Mouse (Mus musculus): ENCODE data around the gene BC037034.
"Not testable (repeated sequence)": the region's sequence is repeated elsewhere in the genome, so short reads cannot be mapped to it uniquely, and the experiment has no call there.

BC037034 gene

GRCm38 (mm10) chr5:138260834-138261233 lies 3.0 kb downstream of the BC037034 start:
- no peak for DNase-seq

- no peak for DNase-seq
Measured at GRCm38 (mm10) chr5:138260051-138260450, 3.8 kb downstream of the BC037034 start.

GRCm38 (mm10) chr5:138258993-138259392 lies 4.8 kb downstream of the BC037034 start:
- DNase-seq: no peak

- DNase-seq: no peak
Measured at GRCm38 (mm10) chr5:138258542-138258941, 5.3 kb downstream of the BC037034 start.

- DNase-seq: no peak
Measured at GRCm38 (mm10) chr5:138258078-138258477, 5.8 kb downstream of the BC037034 start.

GRCm38 (mm10) chr5:138257585-138257978 lies 6.3 kb downstream of the BC037034 start:
- no peak for DNase-seq

GRCm38 (mm10) chr5:138256966-138257584 lies 6.8 kb downstream of the BC037034 start:
- DNase-seq: peak in 1 of 2 experiments; percentile 35

- no peak for DNase-seq
Measured at GRCm38 (mm10) chr5:138256094-138256467, 7.8 kb downstream of the BC037034 start.

GRCm38 (mm10) chr5:138255353-138256093 lies 8.3 kb downstream of the BC037034 start, which contains the start of gene Lamtor4:
Lamtor4 (plus strand) TSS chr5:138255482.
- DNase-seq: peak; percentile 97

GRCm38 (mm10) chr5:138253061-138253460 lies 10.8 kb downstream of the BC037034 start:
- no peak for DNase-seq

- DNase-seq: no peak
Measured at GRCm38 (mm10) chr5:138251144-138251543, 12.7 kb downstream of the BC037034 start.

- DNase-seq: peak in 1 of 2 experiments; percentile 27
Measured at GRCm38 (mm10) chr5:138241511-138241910, 22.3 kb downstream of the BC037034 start.

GRCm38 (mm10) chr5:138234224-138234623 lies 29.6 kb downstream of the BC037034 start:
- DNase-seq: no peak

- DNase-seq: no peak
Measured at GRCm38 (mm10) chr5:138233778-138234177, 30.1 kb downstream of the BC037034 start.

- no peak for DNase-seq
Measured at GRCm38 (mm10) chr5:138229511-138229910, 34.3 kb downstream of the BC037034 start.

GRCm38 (mm10) chr5:138228026-138228425 lies 35.8 kb downstream of the BC037034 start:
- DNase-seq: peak in 1 of 2 experiments; percentile 15

- DNase-seq: no peak
Measured at GRCm38 (mm10) chr5:138227367-138227766, 36.5 kb downstream of the BC037034 start.

- DNase-seq: no peak
Measured at GRCm38 (mm10) chr5:138226491-138226890, 37.3 kb downstream of the BC037034 start.

GRCm38 (mm10) chr5:138225700-138226099 lies 38.1 kb downstream of the BC037034 start, which contains the start of gene Nxpe5:
Nxpe5 (plus strand) TSS chr5:138225898.
- no peak for DNase-seq

GRCm38 (mm10) chr5:138223287-138223686 lies 40.5 kb downstream of the BC037034 start:
- DNase-seq: no peak

GRCm38 (mm10) chr5:138222111-138222510 lies 41.7 kb downstream of the BC037034 start:
- DNase-seq: peak; percentile 75 to 78

- no peak for DNase-seq
Measured at GRCm38 (mm10) chr5:138219864-138220263, 44.0 kb downstream of the BC037034 start.

- DNase-seq: not testable (repeated sequence)
Measured at GRCm38 (mm10) chr5:138216632-138217031, 47.2 kb downstream of the BC037034 start.

Data from lung, adult 18-20 months (tissue).